Mouse (Mus musculus) brain, embryonic 14.5 days (tissue): ENCODE measurements around the gene Ptpra.

ENCODE experiments used
- CTCF ChIP-seq: fragments of 200-500 bp; IDR thresholded peaks from 2 replicates; pipeline ENCODE4 v1.5.1; 2012; ENCODE audit warnings: inconsistent platforms, mild to moderate bottlenecking, moderate library complexity, borderline replicate concordance; ENCODE audit not compliant: insufficient read depth, insufficient read length; ENCODE audit errors: extremely low read depth
- POLR2A ChIP-seq: fragments of 200-500 bp; IDR thresholded peaks from 2 replicates; pipeline ENCODE4 v1.6.1; 2012; ENCODE audit warnings: mild to moderate bottlenecking, inconsistent platforms, borderline replicate concordance; ENCODE audit not compliant: poor library complexity, insufficient read depth, insufficient read length, severe bottlenecking; ENCODE audit errors: extremely low read depth

DNA sequence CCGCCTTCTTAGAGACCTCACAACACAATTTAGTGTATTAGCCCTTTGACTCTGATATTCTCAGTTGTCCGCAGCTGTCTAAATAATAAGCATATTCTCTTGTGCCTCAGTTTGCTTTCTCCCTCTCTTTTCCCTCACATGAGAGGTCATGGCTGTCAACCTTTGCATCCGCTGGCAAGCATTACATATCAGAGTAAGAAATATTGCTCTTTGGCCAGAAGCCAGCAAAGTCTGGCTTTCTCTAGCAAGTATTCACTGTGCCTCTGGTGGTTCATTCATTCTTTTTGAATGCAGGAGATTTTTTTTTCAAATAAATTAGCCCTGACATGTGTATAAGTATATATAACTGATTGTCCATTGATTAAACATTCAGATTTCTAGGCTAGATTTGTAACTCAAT, 49.5 kb downstream of the Ptpra start:
- TF ChIP-seq CTCF (no peak), POLR2A (no peak)
